Mouse (Mus musculus): ENCODE measurements at regions not wholly inside any gene's neighbourhood (a gene's known extent, or its start where the extent isn't known, plus 50 kb on each side); places are given as distances from the start of the nearest gene placed in this dataset.

DNA sequence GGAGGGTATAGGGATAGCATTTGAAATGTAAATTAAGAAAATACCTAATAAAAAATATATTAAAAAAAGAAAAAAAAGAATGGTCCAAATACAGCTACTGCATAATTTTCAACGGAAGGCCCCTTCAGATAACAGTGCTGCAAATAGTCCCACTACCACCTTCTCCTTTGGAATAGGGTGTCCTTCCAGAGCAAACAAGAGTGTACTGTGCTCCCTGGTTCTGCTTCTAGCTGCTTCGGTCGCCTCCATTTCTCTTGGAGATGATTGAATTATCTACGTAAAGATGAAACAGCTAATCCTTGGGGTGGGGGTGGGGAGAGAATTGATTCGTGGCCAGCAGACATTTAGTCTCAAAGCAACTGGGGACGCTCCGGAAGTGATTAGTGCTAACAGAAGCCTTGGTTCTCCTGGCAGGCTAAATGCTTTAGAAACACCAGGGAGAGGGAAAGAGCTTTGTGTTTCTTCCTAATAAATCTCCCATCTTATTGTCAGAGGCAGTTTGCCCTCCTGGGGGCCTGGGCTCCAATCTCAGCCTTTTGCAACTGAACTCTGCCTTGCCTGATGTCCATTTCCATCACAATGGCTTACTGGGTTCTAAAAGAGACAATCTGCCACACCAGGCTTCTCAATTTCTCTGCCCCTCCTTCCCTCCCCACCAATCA, 184.5 kb upstream of the Tbl1xr1 start:
- TF ChIP-seq NANOG (IDR thresholded peaks at IDR 0.05; ENCODE audit: borderline replicate concordance, low read length) = no peak
- peak; percentile 40; the same call in 1 of the 2 replicates for TF ChIP-seq POU5F1 (IDR thresholded peaks at IDR 0.05; ENCODE audit: borderline replicate concordance, low read length)
- no peaks in the 10 kb centered on the region for H3K27me3 ChIP-seq (ENCODE audit: insufficient read depth, low read length)
- H3K4me1 ChIP-seq (replicated peaks; ENCODE audit: low read depth, low read length) = peaks cover 34% of the 10 kb centered on the region
- H3K4me3 ChIP-seq (replicated peaks; ENCODE audit: low read length) = peak overlapping the region; percentile 41
- no peaks in the 10 kb centered on the region for H3K9me3 ChIP-seq (ENCODE audit: low read length)
- no peaks in the 10 kb centered on the region for H3K36me3 ChIP-seq (ENCODE audit: insufficient read depth, low read length)

DNA sequence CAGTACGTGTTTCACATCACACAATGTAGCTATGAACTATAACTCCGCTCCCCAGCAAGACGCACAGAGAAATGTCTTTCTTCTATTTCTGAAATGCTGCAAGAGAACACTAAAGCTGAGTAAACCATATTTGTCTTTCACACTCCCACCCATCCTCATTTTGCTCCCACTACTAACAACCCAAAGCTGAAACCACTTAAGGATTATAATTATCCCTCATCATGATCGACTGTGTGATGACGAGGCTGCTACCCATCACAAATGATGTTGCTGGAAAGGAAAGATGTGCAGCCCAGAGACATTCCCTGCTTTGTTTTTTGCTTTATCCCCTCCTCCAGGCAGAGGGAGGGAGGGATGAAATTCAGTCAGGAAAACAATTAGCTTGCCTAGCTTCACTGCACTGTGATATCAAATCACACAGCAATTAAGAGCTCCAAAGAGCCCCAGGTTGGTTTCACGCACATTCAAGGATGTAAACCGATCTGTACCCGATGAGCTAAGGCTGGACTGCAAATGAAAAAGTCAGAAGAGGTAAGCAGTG, 183.5 kb upstream of the Tbl1xr1 start:
- H3K9me3 ChIP-seq (ENCODE audit: low read length) = no peaks in the 10 kb centered on the region
- H3K4me3 ChIP-seq (replicated peaks; ENCODE audit: low read length) = no peak overlapping the region
- H3K27me3 ChIP-seq (ENCODE audit: insufficient read depth, low read length) = no peaks in the 10 kb centered on the region
- peaks cover 34% of the 10 kb centered on the region for H3K4me1 ChIP-seq (replicated peaks; ENCODE audit: low read depth, low read length)
- no peaks in the 10 kb centered on the region for H3K36me3 ChIP-seq (ENCODE audit: insufficient read depth, low read length)
- TF ChIP-seq NANOG (IDR thresholded peaks at IDR 0.05; ENCODE audit: borderline replicate concordance, low read length) (no peak), POU5F1 (IDR thresholded peaks at IDR 0.05; ENCODE audit: borderline replicate concordance, low read length) (no peak), CTCF (conservative IDR thresholded peaks at IDR 0.05; ENCODE audit: low read length) (no peak)

DNA sequence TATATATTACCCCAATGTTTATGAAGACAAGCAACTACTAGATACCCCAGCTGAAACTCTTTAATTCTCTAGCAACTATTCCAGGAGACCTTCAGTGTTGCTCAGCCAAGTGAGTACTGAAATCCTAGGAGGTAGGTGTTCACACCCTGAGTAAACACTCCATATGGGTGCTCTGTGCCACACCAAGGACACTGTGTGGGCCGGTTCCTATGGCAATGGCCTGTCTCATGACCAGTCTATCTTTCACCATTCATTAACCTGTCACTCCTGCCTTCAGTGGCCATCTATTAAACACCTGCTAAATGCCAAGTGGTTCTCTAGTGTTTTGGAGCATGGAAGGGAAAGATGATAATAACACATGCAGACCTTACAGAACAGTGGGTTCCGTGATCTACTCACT, 180.9 kb upstream of the Tbl1xr1 start:
- TF ChIP-seq NANOG (IDR thresholded peaks at IDR 0.05; ENCODE audit: borderline replicate concordance, low read length) = no peak
- TF ChIP-seq CTCF (conservative IDR thresholded peaks at IDR 0.05; ENCODE audit: low read length) = no peak
- TF ChIP-seq POU5F1 (IDR thresholded peaks at IDR 0.05; ENCODE audit: borderline replicate concordance, low read length) = no peak
- Histone ChIP-seq H3K9me3 (ENCODE audit: low read length) (no peaks in the 10 kb centered on the region), H3K4me3 (replicated peaks; ENCODE audit: low read length) (no peak overlapping the region), H3K4me1 (replicated peaks; ENCODE audit: low read depth, low read length) (peaks cover 44% of the 10 kb centered on the region), H3K27me3 (ENCODE audit: insufficient read depth, low read length) (no peaks in the 10 kb centered on the region), H3K36me3 (ENCODE audit: insufficient read depth, low read length) (no peaks in the 10 kb centered on the region)

DNA sequence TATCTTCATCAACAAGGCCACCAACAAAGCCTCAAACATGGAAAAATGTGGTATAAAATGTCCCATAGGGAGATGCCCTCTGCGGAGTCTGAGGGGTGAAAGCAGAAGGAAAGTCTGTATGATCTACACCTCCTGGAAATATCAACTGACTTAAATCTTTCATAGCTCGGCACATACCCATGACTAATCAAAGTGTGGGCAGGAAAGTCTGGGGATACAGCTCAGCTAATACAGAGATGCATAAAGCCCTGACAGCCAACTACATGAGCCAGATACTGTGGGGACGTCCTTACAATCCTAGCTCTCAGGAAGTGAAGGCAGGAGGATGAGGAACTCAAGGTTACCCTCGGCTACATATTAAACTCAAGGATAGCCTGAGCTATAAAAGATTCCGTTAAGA, 178.2 kb upstream of the Tbl1xr1 start:
- Histone ChIP-seq H3K4me3 (replicated peaks; ENCODE audit: low read length) (no peak overlapping the region), H3K36me3 (ENCODE audit: insufficient read depth, low read length) (no peaks in the 10 kb centered on the region), H3K4me1 (replicated peaks; ENCODE audit: low read depth, low read length) (peaks cover 22% of the 10 kb centered on the region), H3K9me3 (ENCODE audit: low read length) (no peaks in the 10 kb centered on the region), H3K27me3 (ENCODE audit: insufficient read depth, low read length) (no peaks in the 10 kb centered on the region)
- TF ChIP-seq CTCF (conservative IDR thresholded peaks at IDR 0.05; ENCODE audit: low read length) (no peak), POU5F1 (IDR thresholded peaks at IDR 0.05; ENCODE audit: borderline replicate concordance, low read length) (no peak), NANOG (IDR thresholded peaks at IDR 0.05; ENCODE audit: borderline replicate concordance, low read length) (no peak)

DNA sequence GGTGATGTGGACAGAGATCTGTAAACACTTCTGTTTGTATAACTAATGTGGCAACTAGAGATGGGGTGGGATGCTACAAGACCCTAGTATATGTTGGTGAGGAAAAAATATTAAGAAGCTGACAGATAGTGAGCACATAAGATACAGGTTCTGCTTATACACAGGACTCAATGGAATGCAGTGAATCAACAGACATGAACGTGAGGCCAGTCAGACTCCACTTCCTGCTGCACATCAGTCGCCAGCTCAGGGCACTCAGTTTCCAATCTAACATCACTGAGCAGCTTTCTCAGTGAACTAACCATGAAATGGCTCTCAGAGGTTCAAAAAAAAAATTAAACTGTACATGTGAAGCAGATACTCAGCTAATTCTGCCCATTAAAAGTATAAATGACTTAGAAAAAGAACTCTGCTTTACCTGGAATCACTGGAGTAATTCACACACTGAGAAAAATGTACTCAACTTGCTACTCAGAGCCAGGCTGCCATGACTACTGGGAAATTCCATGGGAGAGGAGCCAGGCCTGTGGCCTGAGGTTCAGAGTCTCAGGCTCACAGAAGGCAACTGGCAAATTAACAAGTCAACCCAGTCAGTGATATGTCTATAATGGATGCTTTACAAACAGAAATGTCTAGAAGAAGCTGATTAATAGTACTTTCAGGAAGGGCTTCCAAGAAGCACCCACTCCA, 170.9 kb upstream of the Tbl1xr1 start:
- Histone ChIP-seq H3K36me3 (ENCODE audit: insufficient read depth, low read length) (no peaks in the 10 kb centered on the region), H3K4me1 (replicated peaks; ENCODE audit: low read depth, low read length) (peaks cover under 1% of the 10 kb centered on the region), H3K27me3 (ENCODE audit: insufficient read depth, low read length) (no peaks in the 10 kb centered on the region), H3K4me3 (replicated peaks; ENCODE audit: low read length) (no peak overlapping the region), H3K9me3 (ENCODE audit: low read length) (no peaks in the 10 kb centered on the region)
- TF ChIP-seq NANOG (IDR thresholded peaks at IDR 0.05; ENCODE audit: borderline replicate concordance, low read length) = no peak
- TF ChIP-seq POU5F1 (IDR thresholded peaks at IDR 0.05; ENCODE audit: borderline replicate concordance, low read length) = no peak
- no peak for TF ChIP-seq CTCF (conservative IDR thresholded peaks at IDR 0.05; ENCODE audit: low read length)

DNA sequence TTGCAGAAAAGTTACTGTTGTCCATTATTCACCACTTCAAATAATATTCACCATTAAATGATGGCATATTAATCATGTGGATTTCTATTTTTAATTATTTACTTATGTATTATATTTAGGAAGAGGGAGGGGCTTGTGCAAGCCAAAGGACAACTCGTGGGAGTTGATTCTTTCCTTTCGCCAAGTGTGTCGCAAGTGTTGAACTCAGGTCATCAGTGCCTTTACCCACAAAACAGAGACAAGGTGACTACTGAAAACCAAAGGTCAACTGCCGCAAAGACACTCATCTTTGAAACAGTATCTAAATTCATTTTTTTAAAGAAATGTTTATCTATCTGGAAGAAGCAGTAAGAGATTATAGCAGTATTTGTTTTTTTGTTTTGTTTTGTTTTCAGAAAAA, 167.6 kb upstream of the Tbl1xr1 start:
- Histone ChIP-seq H3K4me3 (replicated peaks; ENCODE audit: low read length) (no peak overlapping the region), H3K36me3 (ENCODE audit: insufficient read depth, low read length) (no peaks in the 10 kb centered on the region)
- no peak for TF ChIP-seq NANOG (IDR thresholded peaks at IDR 0.05; ENCODE audit: borderline replicate concordance, low read length)
- TF ChIP-seq CTCF (conservative IDR thresholded peaks at IDR 0.05; ENCODE audit: low read length) = no peak
- no peak for TF ChIP-seq POU5F1 (IDR thresholded peaks at IDR 0.05; ENCODE audit: borderline replicate concordance, low read length)

DNA sequence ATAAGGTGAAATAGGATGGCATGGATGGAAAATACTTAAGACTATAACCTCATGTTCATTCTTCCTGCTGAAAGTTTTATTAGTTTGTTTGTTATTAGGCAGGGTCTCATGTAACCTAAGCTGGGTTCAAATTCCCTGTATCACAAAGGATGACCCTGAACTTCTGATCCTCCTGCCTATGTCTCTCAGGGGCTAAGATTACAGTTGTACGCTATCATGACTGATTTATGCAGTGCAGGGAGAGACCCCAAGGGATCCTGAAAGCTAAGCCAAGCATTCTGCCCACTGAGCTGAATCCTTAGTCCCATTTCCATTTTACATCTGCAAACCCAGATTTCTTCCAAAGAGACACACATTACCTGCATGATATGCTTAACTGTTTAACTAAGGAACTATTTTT, 166.4 kb upstream of the Tbl1xr1 start:
- no peaks in the 10 kb centered on the region for H3K9me3 ChIP-seq (ENCODE audit: low read length)
- no peaks in the 10 kb centered on the region for H3K27me3 ChIP-seq (ENCODE audit: insufficient read depth, low read length)
- TF ChIP-seq POU5F1 (IDR thresholded peaks at IDR 0.05; ENCODE audit: borderline replicate concordance, low read length) (no peak), NANOG (IDR thresholded peaks at IDR 0.05; ENCODE audit: borderline replicate concordance, low read length) (no peak)
- H3K4me1 ChIP-seq (replicated peaks; ENCODE audit: low read depth, low read length) = no peaks in the 10 kb centered on the region
- H3K36me3 ChIP-seq (ENCODE audit: insufficient read depth, low read length) = no peaks in the 10 kb centered on the region
- no peak overlapping the region for H3K4me3 ChIP-seq (replicated peaks; ENCODE audit: low read length)

More for the DNA sequence above, 167.6 kb upstream of the Tbl1xr1 start:
- Histone ChIP-seq H3K9me3 (ENCODE audit: low read length) (no peaks in the 10 kb centered on the region), H3K4me1 (replicated peaks; ENCODE audit: low read depth, low read length) (no peaks in the 10 kb centered on the region), H3K27me3 (ENCODE audit: insufficient read depth, low read length) (no peaks in the 10 kb centered on the region)

DNA sequence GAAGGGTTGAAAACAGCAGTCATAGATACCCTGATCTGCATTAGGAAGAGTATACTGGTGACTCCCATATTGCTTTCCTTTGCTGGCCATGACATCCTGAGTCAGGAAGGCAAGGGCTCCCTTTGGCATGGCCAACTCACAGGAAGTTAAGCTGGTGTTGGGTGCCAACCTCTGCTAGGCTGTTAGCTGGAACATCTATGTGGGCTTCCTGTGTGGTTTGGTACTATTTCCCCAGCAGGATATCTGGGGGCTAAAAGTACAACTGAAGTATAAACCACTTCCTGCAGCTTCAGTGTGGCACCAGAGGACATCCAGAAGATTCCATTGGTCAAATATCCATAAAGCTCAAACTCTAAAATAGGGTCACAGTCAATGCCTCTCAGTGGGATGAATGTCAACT, 165.4 kb upstream of the Tbl1xr1 start:
- Histone ChIP-seq H3K4me3 (replicated peaks; ENCODE audit: low read length) (no peak overlapping the region), H3K4me1 (replicated peaks; ENCODE audit: low read depth, low read length) (no peaks in the 10 kb centered on the region), H3K9me3 (ENCODE audit: low read length) (peaks cover 8% of the 10 kb centered on the region; the same call in 1 of the 2 replicates), H3K27me3 (ENCODE audit: insufficient read depth, low read length) (no peaks in the 10 kb centered on the region), H3K36me3 (ENCODE audit: insufficient read depth, low read length) (no peaks in the 10 kb centered on the region)
- no peak for TF ChIP-seq CTCF (conservative IDR thresholded peaks at IDR 0.05; ENCODE audit: low read length)
- TF ChIP-seq POU5F1 (IDR thresholded peaks at IDR 0.05; ENCODE audit: borderline replicate concordance, low read length) = no peak
- no peak for TF ChIP-seq NANOG (IDR thresholded peaks at IDR 0.05; ENCODE audit: borderline replicate concordance, low read length)

Measured in E14TG2a.4 (cell line).